Mouse (Mus musculus) spleen, adult 2 months (tissue): ENCODE measurements around the gene Anks1.

Source experiments
- CTCF ChIP-seq: fragments of 200-500 bp; IDR thresholded peaks from 2 replicates; pipeline ENCODE4 v1.5.1; 2011; ENCODE audit warnings: mild to moderate bottlenecking, inconsistent platforms; ENCODE audit not compliant: insufficient read depth, insufficient read length, insufficient replicate concordance; ENCODE audit errors: extremely low read depth
- POLR2A ChIP-seq: fragments of 200-500 bp; IDR thresholded peaks from 2 replicates; pipeline ENCODE4 v1.6.1; 2011; ENCODE audit warnings: low read depth, low read length, inconsistent platforms

- TF ChIP-seq POLR2A (no peak), CTCF (no peak)
These were observed 132.2 kb downstream of the Anks1 start for GRCm38 (mm10) chr17:28041298-28041697.
